In the genomic region with DNA sequence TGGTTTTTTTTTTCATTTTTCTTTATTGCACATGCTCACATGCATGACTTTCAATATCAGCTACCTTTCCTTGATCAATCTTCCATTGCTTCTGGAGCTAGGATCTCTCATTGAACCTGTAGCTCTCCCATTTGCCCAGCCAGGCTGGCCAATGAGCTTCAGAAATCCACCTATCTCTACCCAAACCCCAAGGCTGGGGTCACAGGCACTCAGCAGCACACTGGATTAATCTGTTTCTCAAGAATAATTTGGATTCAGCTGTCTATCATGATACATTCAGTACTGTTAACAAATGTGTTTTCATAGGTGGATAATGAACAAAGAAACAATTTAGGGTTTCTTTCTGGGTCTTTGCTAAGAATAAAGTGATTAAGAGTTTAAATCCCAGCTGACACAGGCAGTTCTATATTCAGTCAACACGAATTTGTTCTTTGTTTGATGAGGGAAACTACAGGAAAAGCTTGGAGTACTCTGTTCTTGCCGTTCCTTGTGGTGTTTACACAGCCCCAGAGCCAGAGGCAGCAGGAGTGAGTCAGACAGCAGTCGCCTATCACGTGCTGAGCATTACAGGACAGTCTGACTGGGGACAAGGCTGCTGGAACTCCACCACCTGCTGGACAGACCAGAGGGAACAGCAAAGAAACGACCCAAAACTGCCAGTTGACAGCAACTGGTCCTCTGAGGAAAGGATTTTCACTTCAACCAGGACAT, we compare ENCODE assay signal across 8 mouse cellular contexts.
DNase-seq lines count a peak whose midpoint lies in the region; ATAC-seq lines count a peak whose summit lies in the region.
"Had no signal": no experiment of that assay in that cellular context is flagged by ENCODE, and none has a peak within 500 bp of the region (broad histone marks: within the 10 kb centered on the region; RNA-seq: fewer than 3 reads in every experiment).

No protein-coding gene starts in this region.

- H3K9ac ChIP-seq in embryonic facial prominence, embryonic 14.5 days (ENCODE audit: low read depth, low read length), result no peak overlapping the region
- no peak overlapping the region for H3K9ac ChIP-seq in kidney, embryonic 15.5 days
- no peak overlapping the region for H3K9ac ChIP-seq in liver, embryonic 13.5 days
- no peak overlapping the region for H3K9ac ChIP-seq in neural tube, embryonic 12.5 days

- H3K4me2 ChIP-seq in embryonic facial prominence, embryonic 14.5 days (ENCODE audit: low read depth, low read length), result no peak overlapping the region
- no peak overlapping the region for H3K4me2 ChIP-seq in kidney, embryonic 15.5 days
- H3K4me2 ChIP-seq in liver, embryonic 13.5 days, result no peak overlapping the region
- H3K4me2 ChIP-seq in neural tube, embryonic 12.5 days (replicated peaks), result no peak overlapping the region

- H3K27me3 ChIP-seq in embryonic facial prominence, embryonic 14.5 days (replicated peaks; ENCODE audit: control insufficient read depth, insufficient read depth, low read length), result no peaks in the 10 kb centered on the region
- H3K27me3 ChIP-seq in heart, embryonic 10.5 days (ENCODE audit: insufficient read depth, poor library complexity, severe bottlenecking), result no peaks in the 10 kb centered on the region
- H3K27me3 ChIP-seq in kidney, embryonic 15.5 days, result no peaks in the 10 kb centered on the region
- no peaks in the 10 kb centered on the region for H3K27me3 ChIP-seq in liver, embryonic 13.5 days
- no peaks in the 10 kb centered on the region for H3K27me3 ChIP-seq in neural tube, embryonic 12.5 days (replicated peaks)
- H3K27me3 ChIP-seq: megakaryocyte, embryonic 14.5 days had no signal

- H3K4me1 ChIP-seq in embryonic facial prominence, embryonic 14.5 days (ENCODE audit: control insufficient read depth, insufficient read depth, low read length), result no peaks in the 10 kb centered on the region
- 0 out of 2 replicates have a peak, but pooled peaks cover 15% of the 10 kb centered on the region for H3K4me1 ChIP-seq in heart, embryonic 10.5 days
- H3K4me1 ChIP-seq in kidney, embryonic 15.5 days, result peaks cover 18% of the 10 kb centered on the region; the same call in 1 of the 2 replicates
- H3K4me1 ChIP-seq in liver, embryonic 13.5 days (replicated peaks), result 0 out of 2 replicates have a peak, but pooled peaks cover 5% of the 10 kb centered on the region
- no peaks in the 10 kb centered on the region for H3K4me1 ChIP-seq in neural tube, embryonic 12.5 days
- H3K4me1 ChIP-seq: megakaryocyte, embryonic 14.5 days had no signal

- no peaks in the 10 kb centered on the region for H3K36me3 ChIP-seq in embryonic facial prominence, embryonic 14.5 days (ENCODE audit: control insufficient read depth, insufficient read depth, low read length)
- H3K36me3 ChIP-seq in heart, embryonic 10.5 days, result no peaks in the 10 kb centered on the region
- H3K36me3 ChIP-seq in kidney, embryonic 15.5 days, result no peaks in the 10 kb centered on the region
- H3K36me3 ChIP-seq in liver, embryonic 13.5 days, result no peaks in the 10 kb centered on the region
- no peaks in the 10 kb centered on the region for H3K36me3 ChIP-seq in neural tube, embryonic 12.5 days

- 0 out of 2 replicates have a peak overlapping the region, but pooled peaks have one; percentile 4 for H3K27ac ChIP-seq in embryonic facial prominence, embryonic 14.5 days (replicated peaks; ENCODE audit: low read depth, low read length)
- 0 out of 2 replicates have a peak overlapping the region, but pooled peaks have one; percentile 6 for H3K27ac ChIP-seq in heart, embryonic 10.5 days
- H3K27ac ChIP-seq in kidney, embryonic 15.5 days, result peak overlapping the region; percentile 60; the same call in 1 of the 2 replicates
- peak overlapping the region; percentile 56 for H3K27ac ChIP-seq in liver, embryonic 13.5 days
- no peak overlapping the region for H3K27ac ChIP-seq in neural tube, embryonic 12.5 days

- no peak overlapping the region for H3K4me3 ChIP-seq in embryonic facial prominence, embryonic 14.5 days (ENCODE audit: low read depth, low read length)
- no peak overlapping the region for H3K4me3 ChIP-seq in heart, embryonic 10.5 days
- H3K4me3 ChIP-seq in kidney, embryonic 15.5 days (replicated peaks), result no peak overlapping the region
- no peak overlapping the region for H3K4me3 ChIP-seq in liver, embryonic 13.5 days (replicated peaks)
- no peak overlapping the region for H3K4me3 ChIP-seq in neural tube, embryonic 12.5 days
- H3K4me3 ChIP-seq: megakaryocyte, embryonic 14.5 days had no signal

- WGBS in embryonic facial prominence, embryonic 14.5 days, result 8% methylated on average over 5 of the region's 5 CpGs
- WGBS in heart, embryonic 10.5 days, result 10% methylated on average over 5 of the region's 5 CpGs
- 10% methylated on average over 5 of the region's 5 CpGs for WGBS in kidney, embryonic 15.5 days
- WGBS in liver, embryonic 13.5 days (ENCODE audit: insufficient replicate concordance), result 10% methylated on average over 5 of the region's 5 CpGs
- 20% methylated on average over 5 of the region's 5 CpGs for WGBS in neural tube, embryonic 12.5 days

- ATAC-seq in embryonic facial prominence, embryonic 14.5 days (ENCODE audit: low read depth), result peak; percentile 94
- peak; percentile 97 for ATAC-seq in kidney, embryonic 15.5 days (replicated peaks; ENCODE audit: low FRiP score)
- peak; percentile 90 for ATAC-seq in liver, embryonic 13.5 days (ENCODE audit: low read depth)
- ATAC-seq in neural tube, embryonic 12.5 days (ENCODE audit: low FRiP score, low read depth), result peak; percentile 89; the same call in 1 of the 2 replicates

- DNase-seq in adrenal gland, postnatal 25 days, result peak; percentile 66
- DNase-seq in embryonic facial prominence, embryonic 14.5 days (ENCODE audit: low spot score), result peak; percentile 75
- DNase-seq in heart, embryonic 10.5 days (ENCODE audit: low spot score), result peak; percentile 87
- peak; percentile 4 for DNase-seq in liver, embryonic 13.5 days
- peak; percentile 88 for DNase-seq in yolk sac, embryonic 10.5 days (ENCODE audit: low spot score)

- H3K9me3 ChIP-seq in embryonic facial prominence, embryonic 14.5 days (ENCODE audit: control insufficient read depth, low read length), result no peaks in the 10 kb centered on the region
- no peaks in the 10 kb centered on the region for H3K9me3 ChIP-seq in heart, embryonic 10.5 days
- H3K9me3 ChIP-seq in kidney, embryonic 15.5 days (replicated peaks), result no peaks in the 10 kb centered on the region
- H3K9me3 ChIP-seq in liver, embryonic 13.5 days (replicated peaks), result no peaks in the 10 kb centered on the region
- H3K9me3 ChIP-seq in neural tube, embryonic 12.5 days, result no peaks in the 10 kb centered on the region

Comparison
In these comparisons a context has a peak if more than half of its experiments do, and no peak if none do; other contexts are left out.
1. DNase-seq: peak in every context shown above with its lines; median percentile 88 in yolk sac, embryonic 10.5 days; 87 in heart, embryonic 10.5 days; 75 in embryonic facial prominence, embryonic 14.5 days; 66 in adrenal gland, postnatal 25 days; 4 in liver, embryonic 13.5 days.